Mouse (Mus musculus) C2C12 (cell line): Measurements from ENCODE around the gene Htt.

Experiments
- CTCF ChIP-seq: IDR thresholded peaks from one replicate; pipeline ENCODE4 v1.5.1; 2011; ENCODE audit not compliant: control insufficient read depth, insufficient read depth, insufficient read length
- FOSL1 ChIP-seq: IDR thresholded peaks from one replicate; pipeline ENCODE4 v1.8.0; 2011; ENCODE audit warnings: mild to moderate bottlenecking, low read length; ENCODE audit not compliant: poor library complexity, insufficient read depth, severe bottlenecking
- MAX ChIP-seq: IDR thresholded peaks from one replicate; pipeline ENCODE4 v1.6.1; 2011; ENCODE audit warnings: mild to moderate bottlenecking, control low read depth
- MYOD1 ChIP-seq: IDR thresholded peaks from one replicate; pipeline ENCODE4 v1.6.1; 2011; ENCODE audit warnings: low read depth; ENCODE audit not compliant: control insufficient read depth, insufficient read length
- USF1 ChIP-seq: IDR thresholded peaks from one replicate; pipeline ENCODE4 v1.6.1; 2011; ENCODE audit warnings: low read depth, mild to moderate bottlenecking, control low read depth, moderate library complexity

GRCm38 (mm10) chr5:34771818-34772217, 10.3 kb downstream of the Htt start:
- TF ChIP-seq CTCF (no peak), USF1 (no peak), FOSL1 (no peak), MYOD1 (no peak), MAX (no peak)
